Mouse (Mus musculus): Measurements from ENCODE around the gene Gm11096. TPM values are rescaled to one million over a fixed set of nuclear protein-coding genes. Genes with fewer than 3 reads are reported as not detected.

Gm11096 gene
- total RNA-seq (2021) = not detected

DNA sequence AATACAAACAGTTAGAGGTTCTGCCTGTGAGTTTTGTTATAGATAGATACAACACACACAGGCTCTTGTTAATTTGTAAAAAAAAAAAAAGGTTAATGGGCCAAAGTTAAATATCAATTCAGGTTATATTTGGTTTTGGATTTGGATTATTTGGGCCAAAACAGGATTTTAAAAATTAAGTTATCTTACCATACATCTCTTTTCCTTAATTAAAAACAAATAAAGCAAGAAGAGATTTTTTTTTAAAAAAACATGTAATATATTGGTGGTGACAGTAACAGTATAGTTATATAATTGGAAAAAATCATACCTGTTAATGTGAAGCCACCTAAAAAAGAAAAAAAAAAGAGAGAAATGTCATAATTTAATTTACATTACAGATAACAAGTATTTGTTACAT, at the start of gene Gm11096:
Gm11096 (plus strand) TSS at position 301 of the 400 bp plus-strand sequence.
- intact Hi-C loops (cut with DNase I) = no loop called here
- no peak for DNase-seq (ENCODE audit: low spot score in 2 of 2)

DNA sequence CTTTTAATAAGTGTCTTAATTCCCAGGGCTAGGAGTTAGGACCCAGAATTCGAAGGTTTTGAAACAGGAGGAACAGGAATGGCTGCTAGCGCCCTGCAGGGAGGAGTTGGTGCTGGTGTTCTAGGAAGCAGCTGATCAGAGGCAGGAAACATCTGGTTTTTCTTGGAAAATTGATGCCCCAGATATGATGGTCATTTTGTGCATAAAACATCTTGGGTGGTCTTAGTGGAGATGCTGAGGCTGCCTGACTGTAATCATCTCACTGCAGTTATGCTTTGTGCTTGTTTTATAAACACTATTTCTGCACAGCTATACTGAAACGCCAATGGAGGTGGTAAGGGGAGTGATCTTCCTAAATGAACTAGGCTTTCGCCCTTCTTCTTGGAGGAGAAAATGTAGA, 48.5 kb upstream of the Gm11096 start:
- no peak for DNase-seq (ENCODE audit: low spot score in 2 of 2)
- intact Hi-C loops (cut with DNase I) = no loop called here

DNA sequence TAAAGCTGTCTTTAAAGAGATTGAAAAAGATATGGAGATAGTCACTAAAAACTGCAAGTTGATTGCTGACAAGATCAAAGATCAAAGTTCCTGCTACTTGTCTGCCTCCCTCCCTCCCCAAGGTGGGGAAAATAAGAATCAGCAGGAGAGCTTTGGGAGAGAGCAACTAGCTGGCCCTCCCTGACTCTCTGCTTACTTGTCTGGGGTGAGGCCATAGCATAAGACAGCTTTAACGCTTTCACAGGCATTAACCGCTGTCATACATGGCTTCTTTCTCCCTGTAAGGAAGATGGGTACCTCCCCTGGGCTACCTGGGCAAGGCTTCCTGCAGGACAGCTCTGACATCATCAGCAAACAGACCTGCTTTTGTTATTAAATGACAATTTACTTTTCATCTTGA, 47.4 kb upstream of the Gm11096 start:
- DNase-seq (ENCODE audit: low spot score in 2 of 2) = no peak
- intact Hi-C loops (cut with DNase I) = no loop called here

DNA sequence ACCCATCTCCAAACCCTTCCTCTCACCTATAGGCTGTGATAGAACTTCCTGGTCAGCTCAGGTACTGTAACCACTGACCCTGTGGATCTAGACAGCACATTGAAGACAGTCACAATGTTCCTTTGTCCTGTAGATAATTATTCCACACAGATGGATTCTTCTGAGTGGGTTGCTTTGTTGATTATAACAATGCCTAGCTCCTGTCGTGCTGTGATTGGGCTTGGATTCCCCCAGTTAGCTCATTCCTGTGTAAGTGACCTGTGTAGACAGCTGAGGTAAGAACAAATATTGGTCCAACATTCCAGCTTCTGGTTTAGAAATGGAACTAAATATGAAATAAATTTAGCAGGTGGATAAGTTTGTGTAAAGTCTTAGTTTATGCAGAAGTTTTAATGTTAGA, 44.1 kb upstream of the Gm11096 start:
- no peak for DNase-seq (ENCODE audit: low spot score in 2 of 2)
- intact Hi-C loops (cut with DNase I) = no loop called here

DNA sequence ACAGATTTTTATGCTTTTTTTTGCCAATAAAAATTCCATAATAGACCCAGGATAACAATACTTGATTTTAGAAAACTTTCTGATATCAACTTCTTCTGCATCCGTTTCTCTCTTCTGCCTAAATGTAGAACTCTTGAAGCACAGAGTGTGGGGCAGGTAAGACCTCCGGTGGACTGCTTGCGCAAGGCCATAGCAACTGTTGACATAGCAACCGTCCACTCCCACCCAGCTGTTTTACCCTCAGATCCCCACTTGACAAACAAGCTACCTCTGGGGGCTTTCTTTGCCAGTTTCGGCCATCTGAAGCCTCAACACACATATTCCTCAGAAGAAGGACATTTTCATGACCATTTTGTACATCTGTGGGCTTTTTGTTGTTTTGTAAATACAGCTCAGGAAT, 41.2 kb upstream of the Gm11096 start:
- DNase-seq (ENCODE audit: low spot score in 2 of 2) = no peak
- intact Hi-C loops (cut with DNase I) = no loop called here

DNA sequence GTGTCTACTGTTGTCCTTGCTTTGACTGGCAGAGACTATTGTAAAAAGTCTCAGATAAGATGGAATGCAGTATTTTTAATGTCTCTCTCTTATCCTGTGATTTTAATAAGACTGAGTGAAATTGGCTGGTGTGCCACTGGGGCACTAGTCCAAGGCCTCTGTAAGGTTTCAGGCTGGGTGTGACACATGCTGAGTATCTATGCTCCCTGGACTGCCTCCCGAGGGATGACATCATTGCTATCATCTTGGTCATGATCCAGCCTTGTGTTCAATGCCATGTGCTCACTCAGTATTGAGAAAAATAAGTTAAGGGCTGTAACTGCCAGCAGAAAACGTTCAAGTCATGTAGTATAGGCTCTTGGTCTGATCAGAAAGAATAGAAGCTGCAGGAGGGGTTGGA, 38.9 kb upstream of the Gm11096 start:
- intact Hi-C loops (cut with DNase I) = no loop called here
- DNase-seq (ENCODE audit: low spot score in 2 of 2) = no peak

DNA sequence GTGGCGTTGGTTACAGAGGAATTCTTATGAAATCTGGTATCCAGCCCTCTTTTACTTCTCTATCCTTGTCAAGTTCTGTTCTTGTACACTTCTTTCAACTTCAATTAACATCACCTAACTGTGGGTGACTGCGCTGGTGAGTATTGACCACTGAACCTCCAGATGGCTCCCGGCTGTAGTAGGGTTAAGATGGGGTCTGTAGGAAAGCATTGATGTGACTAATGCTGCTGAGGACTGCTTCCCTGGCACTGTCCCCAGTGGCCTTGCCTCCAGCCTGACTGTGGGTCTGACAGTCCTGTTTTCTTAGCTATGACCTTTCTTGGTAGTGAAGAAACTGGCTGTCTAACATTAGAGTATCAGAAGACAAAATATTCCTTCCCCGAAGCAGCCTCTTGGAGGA, 38.4 kb upstream of the Gm11096 start:
- no peak for DNase-seq (ENCODE audit: low spot score in 2 of 2)
- intact Hi-C loops (cut with DNase I) = no loop called here

DNA sequence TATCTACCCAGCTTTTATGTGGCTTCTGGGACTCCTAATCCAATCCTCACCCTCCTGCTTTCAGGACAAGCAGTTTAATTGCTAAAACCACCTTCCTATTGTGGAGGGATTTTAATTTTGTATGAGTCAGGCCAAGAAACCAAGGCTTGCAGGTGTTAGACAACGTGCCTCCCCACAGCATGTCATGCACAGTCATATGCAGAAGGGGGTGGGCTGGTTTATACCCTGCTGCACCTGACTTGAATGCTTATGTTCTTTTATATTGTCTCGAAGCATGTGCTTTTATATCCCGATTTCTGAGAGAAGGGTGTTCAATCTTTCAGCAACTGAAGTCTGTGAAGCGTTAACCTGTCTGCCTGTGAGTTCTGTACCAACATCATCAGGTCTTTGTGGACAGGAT, 37.3 kb upstream of the Gm11096 start:
- DNase-seq (ENCODE audit: low spot score in 2 of 2) = no peak
- intact Hi-C loops (cut with DNase I) = no loop called here

DNA sequence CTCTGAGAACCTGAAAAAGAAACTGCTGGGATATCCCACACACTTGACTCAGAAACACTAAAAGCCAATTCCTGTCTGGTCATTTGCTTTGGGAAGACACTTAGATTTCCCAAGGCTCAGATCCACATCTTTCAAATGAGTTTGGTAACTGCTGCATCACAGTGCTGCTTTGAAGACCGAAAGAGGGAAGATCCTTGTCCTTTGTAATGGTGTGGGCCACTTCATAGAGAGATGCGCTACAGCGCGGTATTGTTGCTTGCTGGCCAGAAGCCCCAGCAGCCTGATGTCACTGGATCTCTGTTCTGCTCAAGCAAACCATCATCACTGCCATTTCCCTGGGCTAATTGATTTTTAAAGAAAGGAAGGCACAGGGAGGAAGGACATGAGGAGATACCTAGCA, 28.8 kb upstream of the Gm11096 start:
- intact Hi-C loops (cut with DNase I) = no loop called here
- no peak for DNase-seq (ENCODE audit: low spot score in 2 of 2)

DNA sequence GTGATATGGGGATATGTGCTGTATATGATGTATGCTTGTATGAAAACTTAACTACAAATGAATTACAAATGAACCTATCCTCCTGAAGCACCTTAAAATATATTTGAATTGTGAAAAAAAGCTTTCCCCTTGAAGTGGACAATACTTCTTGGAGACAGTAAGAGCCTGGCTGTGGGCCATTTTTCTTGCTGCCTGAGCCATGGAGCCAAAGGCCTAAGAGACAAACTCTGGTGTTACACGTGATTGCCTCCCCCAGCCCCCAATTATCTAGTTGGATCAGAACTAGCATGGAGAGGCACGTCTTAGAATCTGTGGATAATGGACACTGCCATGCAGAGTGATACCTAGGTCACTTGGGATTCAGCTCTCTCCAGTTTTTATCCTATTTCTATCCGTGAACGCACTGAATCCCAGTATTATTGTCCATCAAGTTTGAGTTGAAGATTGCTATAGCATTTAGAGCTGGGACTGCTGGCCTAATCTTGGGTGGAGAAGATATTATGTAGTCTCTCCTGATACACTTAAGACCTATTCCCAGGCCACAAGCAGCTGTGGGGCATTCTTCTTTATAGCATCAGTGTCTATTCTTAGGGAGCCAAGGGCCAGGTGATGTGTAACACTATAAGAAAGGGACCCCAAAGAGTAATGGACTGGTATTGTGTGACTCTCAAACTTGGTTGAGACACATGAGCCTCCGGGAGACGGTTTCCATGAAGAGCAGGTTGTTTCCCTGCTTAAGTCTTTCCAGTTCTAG, 25.0 kb upstream of the Gm11096 start:
- no peak for DNase-seq (ENCODE audit: low spot score in 2 of 2)
- intact Hi-C loops (cut with DNase I) = no loop called here

DNA sequence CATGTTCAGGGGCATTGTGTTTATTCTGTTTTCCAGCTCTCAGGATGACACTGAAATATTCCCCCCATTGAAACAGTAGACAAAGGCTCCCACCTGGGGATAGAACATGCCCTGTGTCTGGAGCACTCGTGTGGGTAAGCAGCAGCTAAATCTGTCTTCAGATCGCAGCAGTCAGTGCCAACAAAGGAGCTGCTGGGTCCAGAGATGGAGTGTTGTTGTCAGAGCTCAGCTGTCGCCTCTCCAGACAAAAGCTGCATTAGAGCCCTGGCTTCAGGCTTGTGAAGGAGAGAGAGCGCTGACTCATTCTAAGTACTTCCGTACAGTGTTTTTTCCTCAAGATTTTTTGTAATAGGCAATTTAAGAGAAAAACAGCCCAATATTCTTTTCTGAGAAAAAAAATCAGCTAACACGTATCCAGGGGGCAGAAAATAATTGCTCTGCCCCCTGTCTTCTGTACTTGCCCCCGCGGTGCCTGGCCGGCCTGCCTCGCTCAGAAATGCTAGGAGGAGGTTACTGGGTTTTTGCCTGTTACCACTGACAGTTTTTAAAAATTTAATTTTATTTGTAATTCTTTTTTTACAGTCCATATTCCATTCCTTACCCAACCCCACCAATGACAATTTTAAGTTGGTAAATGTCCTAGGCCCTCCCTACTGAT, 21.6 kb upstream of the Gm11096 start:
- DNase-seq (ENCODE audit: low spot score in 2 of 2) = peak in 1 of 2 experiments; percentile 41
- intact Hi-C loops (cut with DNase I) = no loop called here

DNA sequence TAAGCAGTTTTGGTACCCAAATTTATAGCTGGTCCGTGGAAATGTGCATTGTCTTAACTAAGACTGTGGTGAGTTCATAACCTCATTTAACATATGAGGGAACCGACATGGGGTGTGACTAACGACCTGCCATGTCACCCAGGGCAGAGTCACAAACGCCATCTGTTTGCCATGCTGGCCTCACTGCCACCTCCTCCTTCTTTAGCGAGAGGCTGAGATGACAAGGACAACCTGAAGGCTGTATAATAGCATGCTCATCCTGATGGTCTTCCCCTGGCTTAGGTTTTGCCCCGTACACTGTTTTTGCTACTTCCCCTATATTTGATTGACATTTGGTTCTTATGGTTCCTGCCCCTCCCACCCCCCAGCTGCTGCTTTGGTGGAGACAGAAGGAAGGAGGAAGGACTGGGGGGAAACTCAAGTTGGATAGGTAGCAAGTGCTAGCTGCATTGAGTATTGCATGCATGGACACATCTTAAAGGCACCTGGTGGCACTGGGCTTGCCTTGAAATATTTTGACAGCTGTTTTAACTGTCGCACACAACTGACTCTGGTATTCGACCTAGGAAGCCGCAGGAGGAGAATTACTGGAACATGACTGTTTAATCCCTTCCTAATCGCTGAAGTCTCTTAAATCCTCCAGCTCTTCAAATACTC, 17.2 kb upstream of the Gm11096 start:
- DNase-seq (ENCODE audit: low spot score in 2 of 2) = no peak
- intact Hi-C loops (cut with DNase I) = no loop called here

DNA sequence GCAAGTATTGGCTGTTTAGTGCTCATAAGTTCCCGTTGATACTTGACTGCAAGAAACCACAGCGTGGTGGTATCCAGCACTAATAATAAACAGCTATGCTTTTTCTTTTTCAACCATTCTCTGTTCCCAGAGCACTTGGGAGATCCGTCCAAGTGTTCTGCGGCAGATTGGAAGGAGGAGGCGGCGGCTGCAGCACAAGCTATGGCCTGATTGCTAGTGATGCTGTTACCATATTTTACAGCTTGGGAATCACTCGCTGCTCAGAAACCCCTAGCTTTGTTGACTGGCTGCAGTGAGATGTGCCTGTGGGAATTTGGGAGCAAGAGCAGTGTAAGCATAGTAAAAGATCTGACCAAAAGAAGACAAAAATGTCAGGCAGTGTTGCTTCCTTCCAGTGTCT, 14.3 kb upstream of the Gm11096 start:
- peak; percentile 61 to 69 for DNase-seq (ENCODE audit: low spot score in 2 of 2)
- intact Hi-C loops (cut with DNase I) = no loop called here

DNA sequence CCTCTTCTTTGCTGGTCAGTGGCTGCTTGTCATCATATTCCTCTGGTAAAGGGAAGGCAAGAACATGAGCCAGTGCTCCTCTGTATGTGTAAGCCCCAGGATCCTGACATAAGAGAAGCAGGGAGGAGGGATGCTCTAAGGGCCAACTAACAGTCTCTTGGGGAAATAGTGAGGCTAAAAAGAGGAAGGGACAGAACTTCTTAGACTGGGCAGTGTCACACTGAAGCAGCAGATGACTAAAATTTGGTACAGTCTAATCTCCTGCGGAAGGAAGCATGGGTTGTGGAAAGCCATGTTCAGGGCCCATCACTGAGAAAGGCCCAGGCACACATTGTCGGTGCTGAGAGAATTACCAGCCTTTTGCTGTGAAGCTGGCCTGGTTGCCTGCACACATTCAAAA, 8.8 kb upstream of the Gm11096 start:
- intact Hi-C loops (cut with DNase I) = no loop called here
- DNase-seq (ENCODE audit: low spot score in 2 of 2) = no peak

DNA sequence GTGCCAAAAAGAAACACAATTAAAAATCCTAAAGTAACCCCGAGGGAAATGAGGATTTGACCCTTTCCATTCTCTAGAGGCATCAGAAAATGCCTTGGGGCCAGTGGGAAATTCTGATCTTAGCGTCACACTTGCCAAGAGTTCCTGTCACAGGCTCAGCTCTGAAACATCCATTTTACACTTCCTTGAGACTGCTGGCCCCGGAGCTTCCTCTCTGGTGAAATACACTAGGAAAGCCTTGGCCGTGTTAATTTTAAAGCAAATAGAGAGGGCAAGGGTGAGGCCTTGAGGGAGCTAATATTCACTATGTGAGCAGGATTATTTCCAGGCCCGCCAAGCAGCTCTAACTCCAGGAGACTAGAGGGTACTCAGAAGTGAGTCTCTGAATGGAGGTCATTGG, 8.4 kb upstream of the Gm11096 start:
- intact Hi-C loops (cut with DNase I) = no loop called here

DNA sequence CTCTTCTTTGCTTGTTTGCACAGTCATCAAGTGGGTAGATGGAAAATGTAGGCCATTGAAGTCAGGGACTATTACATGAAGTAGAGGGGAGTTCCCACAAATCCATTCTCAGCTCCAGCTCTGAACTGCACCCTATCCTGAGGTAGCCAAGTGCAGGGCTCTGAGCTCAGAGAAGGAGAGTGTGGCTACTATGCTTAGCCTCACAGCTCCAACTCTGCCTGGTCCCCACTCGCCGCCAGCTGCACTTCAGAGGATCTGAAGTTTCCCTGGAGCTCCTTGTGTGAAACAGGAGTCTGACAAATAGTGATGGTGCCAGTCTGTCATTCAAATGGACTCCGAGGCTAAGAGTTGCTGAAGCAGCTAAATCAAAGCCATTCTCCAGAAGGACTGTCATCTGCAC, 13.7 kb downstream of the Gm11096 start:
- no peak for DNase-seq (ENCODE audit: low spot score in 2 of 2)
- intact Hi-C loops (cut with DNase I) = no loop called here

More for the DNA sequence above, 8.4 kb upstream of the Gm11096 start:
- DNase-seq (ENCODE audit: low spot score in 2 of 2) = no peak

DNA sequence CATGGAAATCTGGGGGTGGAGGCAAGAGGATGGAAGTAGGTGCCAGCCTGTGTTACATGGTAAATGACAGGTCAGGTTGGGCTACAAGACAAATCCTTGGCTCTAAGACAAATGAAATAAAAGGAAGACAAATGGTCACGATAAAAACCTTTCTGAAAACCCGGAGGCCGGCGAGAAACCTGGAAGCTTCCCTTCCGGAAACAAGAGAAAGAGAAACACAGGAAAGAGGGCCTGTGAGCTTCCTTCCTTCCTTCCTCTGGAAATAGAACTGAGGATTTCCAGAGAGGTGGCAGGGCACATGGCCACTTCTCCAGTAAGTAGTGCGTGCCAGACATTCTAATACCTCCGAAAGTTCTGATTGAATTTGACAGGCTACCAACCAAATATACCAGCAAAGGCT, 14.4 kb downstream of the Gm11096 start:
- intact Hi-C loops (cut with DNase I) = no loop called here
- DNase-seq (ENCODE audit: low spot score in 2 of 2) = no peak

DNA sequence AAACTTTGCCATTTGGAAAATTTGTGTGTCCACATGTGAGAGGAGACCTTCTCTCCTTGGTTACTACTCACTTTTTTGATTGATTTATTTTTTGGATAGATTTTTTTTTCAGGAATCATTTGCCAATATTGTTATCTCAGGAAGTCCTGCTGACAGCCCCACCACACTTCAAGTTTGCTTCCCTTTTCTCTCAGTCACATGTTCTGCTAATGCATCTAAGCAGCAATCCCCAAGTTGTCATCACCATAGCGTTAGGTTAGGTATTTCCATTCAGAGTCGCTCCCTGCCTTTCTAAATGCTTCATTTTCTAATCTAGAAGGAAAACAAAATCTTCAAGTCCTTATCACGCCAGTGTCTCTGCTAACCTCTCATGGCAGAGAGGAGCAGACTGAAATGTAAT, 17.8 kb downstream of the Gm11096 start:
- no peak for DNase-seq (ENCODE audit: low spot score in 2 of 2)
- intact Hi-C loops (cut with DNase I) = no loop called here

DNA sequence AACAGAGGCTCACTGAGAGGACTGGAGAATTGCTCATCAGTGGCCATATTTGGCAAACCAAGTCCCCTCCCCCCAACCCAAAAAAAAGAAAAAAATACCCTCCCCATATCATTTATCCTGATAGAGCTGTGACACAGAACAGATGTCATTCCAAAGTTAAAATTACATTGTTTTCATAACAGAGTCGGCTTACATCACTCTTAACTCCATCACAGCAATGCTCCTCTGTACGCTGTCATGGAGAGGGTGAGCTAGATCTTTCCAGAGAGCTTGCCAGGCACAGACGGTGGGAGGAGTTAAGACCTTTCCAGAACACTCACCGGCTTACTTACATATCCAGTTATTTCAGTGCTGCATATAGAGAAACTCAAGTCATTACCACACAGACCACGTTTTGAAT, 27.4 kb downstream of the Gm11096 start:
- intact Hi-C loops (cut with DNase I) = no loop called here
- DNase-seq (ENCODE audit: low spot score in 2 of 2) = no peak

DNA sequence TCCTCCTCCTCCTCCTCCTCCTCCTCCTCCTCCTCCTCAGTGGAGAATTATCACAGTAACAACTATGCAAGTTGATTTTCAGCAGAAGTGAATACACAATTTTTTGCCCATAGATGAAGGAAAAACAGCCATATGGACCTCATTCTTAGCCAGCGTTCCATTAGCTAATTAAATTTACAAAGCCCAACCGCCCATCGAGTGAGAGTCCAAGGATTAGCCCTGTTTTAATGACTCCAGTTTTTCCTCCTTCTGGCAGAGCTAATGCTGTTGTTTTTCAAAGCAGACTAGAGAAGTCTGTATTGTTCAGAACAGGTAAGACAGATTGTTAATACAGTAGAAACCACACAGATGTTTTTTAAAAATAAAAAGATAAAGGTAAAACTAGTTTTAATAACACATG, 31.8 kb downstream of the Gm11096 start:
- intact Hi-C loops (cut with DNase I) = loop anchor here (10.0 kb wide), 1 partner anchor 191 kb away; no protein-coding TSS in a partner anchor
- no peak for DNase-seq (ENCODE audit: low spot score in 2 of 2)

DNA sequence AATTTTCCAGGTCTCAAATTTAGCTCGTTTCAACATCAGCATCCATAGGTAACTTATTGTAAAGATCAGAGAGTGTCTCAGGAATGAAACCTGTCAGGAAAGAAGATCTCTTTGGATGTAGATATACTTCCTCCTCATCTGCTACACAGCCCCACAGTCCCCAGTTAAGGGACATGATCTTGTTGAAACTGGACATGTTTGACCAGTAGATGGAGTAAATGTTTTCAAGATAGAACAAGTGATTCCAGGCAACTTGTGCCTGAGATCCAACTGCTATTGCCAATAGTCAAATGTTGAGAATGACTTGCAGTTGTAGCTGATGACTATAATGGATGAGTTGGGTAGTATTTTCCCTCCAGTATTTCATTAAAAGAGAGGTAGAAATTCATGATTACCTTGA, 35.9 kb downstream of the Gm11096 start:
- intact Hi-C loops (cut with DNase I) = loop anchor here (5.0 to 10.0 kb wide), 2 partner anchors 187 to 310 kb away; no protein-coding TSS in a partner anchor
- no peak for DNase-seq (ENCODE audit: low spot score in 2 of 2)
